Mouse (Mus musculus) embryonic facial prominence, embryonic 14.5 days (tissue): ENCODE measurements at regions not wholly inside any gene's neighbourhood (a gene's known extent, or its start where the extent isn't known, plus 50 kb on each side); places are given as distances from the start of the nearest gene placed in this dataset.

Source experiments
- ATAC-seq: fragments of 200-750 bp; cut with Nextera tagmentation; 2 replicates; pipeline ENCODE4 v1.8.0; 2017; ENCODE audit warnings: low read depth, moderate number of reproducible peaks, moderate TSS enrichment
- DNase-seq: peaks from one replicate; pipeline ENCODE4 v3.0.0-alpha.2; 2015; ENCODE audit warnings: low spot score
- H3K27ac ChIP-seq: fragments of 300-500 bp; sonication (generic); replicated peaks from 2 replicates; pipeline ENCODE4 v1.5.1; 2014; ENCODE audit warnings: low read depth, mild to moderate bottlenecking, low read length, moderate library complexity
- H3K27me3 ChIP-seq: fragments of 300-500 bp; sonication (generic); replicated peaks from 2 replicates; pipeline ENCODE4 v1.6.1; 2014; ENCODE audit warnings: low read length; ENCODE audit not compliant: control insufficient read depth, insufficient read depth
- H3K36me3 ChIP-seq: fragments of 300-500 bp; sonication (generic); 2 replicates; pipeline ENCODE4 v1.6.1; 2014; ENCODE audit warnings: low read length, mixed read lengths; ENCODE audit not compliant: control insufficient read depth, insufficient read depth
- H3K4me1 ChIP-seq: fragments of 300-500 bp; sonication (generic); 2 replicates; pipeline ENCODE4 v1.6.1; 2014; ENCODE audit warnings: antibody characterized with exemption, low read length; ENCODE audit not compliant: control insufficient read depth, insufficient read depth
- H3K4me2 ChIP-seq: fragments of 300-500 bp; sonication (generic); 2 replicates; pipeline ENCODE4 v1.6.1; 2014; ENCODE audit warnings: low read depth, mild to moderate bottlenecking, low read length, moderate library complexity, mixed read lengths
- H3K4me3 ChIP-seq: fragments of 300-500 bp; sonication (generic); 2 replicates; pipeline ENCODE4 v1.5.1; 2014; ENCODE audit warnings: low read depth, mild to moderate bottlenecking, low read length
- H3K9ac ChIP-seq: fragments of 300-500 bp; sonication (generic); 2 replicates; pipeline ENCODE4 v1.6.1; 2014; ENCODE audit warnings: low read depth, mild to moderate bottlenecking, low read length, moderate library complexity, mixed read lengths
- H3K9me3 ChIP-seq: fragments of 300-500 bp; sonication (generic); 2 replicates; pipeline ENCODE4 v1.6.1; 2016; ENCODE audit warnings: low read length; ENCODE audit not compliant: control insufficient read depth
- WGBS: fragments of 180-500 bp; shearing (Covaris S2); extraction: QIAGEN DNeasy Blood & Tissue Kit; methylation state at CpG from one replicate; pipeline ENCODE4 v1.1.7; 2014; 5-methylcytosine and 5-hydroxymethylcytosine counted together

DNA sequence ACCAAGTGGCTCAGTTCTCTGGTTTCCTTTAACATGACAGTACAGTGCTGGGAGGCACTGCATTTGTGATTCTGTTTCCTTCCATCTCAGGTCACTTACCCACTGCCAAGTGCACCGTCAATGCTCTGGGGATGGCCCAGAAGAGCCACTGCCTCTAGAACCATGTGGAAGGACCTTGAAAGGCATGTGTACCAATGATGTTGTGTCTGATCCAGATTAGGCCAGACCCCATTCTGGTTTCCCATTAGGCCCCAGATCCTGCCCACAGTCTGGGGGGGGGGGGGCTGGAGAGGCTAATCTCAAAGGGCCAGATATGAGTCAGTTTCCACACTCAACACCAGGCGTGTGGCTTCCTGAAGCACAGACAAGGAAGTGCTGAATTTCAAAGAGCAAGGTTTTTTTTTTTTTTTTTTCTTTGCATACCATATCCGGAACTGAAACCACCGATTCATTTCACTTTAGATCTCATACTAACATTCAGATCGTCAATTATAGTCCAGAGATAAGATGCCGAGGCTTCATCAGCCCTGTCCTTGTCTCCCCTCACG, 162.6 kb upstream of the Bcl6 start:
- 54% methylated on average over 7 of the region's 7 CpGs for WGBS
- Histone ChIP-seq H3K9ac (no peak overlapping the region), H3K4me3 (no peak overlapping the region), H3K27ac (no peak overlapping the region), H3K9me3 (no peaks in the 10 kb centered on the region), H3K4me1 (no peaks in the 10 kb centered on the region; the same call in 1 of the 2 replicates), H3K36me3 (no peaks in the 10 kb centered on the region), H3K4me2 (no peak overlapping the region), H3K27me3 (no peaks in the 10 kb centered on the region)
- no peak for ATAC-seq
- DNase-seq, result no peak

DNA sequence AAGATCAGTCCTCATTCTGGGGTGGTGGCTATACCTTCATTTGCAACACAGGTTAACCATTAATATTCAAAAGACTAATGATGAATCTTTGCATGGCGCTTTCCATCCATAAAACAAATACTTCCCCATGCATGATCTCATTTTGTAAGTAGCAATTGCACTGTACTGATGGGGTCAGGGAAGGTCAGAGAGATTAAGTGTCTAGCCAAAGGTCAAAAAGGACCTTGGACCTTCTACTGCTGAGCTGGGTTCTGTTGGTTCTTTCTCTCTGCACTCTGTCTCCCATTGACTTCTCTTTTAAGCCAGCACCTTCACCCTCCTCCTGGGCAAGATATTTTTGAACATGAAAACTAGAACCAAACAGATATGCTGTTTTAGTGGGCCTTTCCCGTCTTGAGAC, 161.9 kb upstream of the Bcl6 start:
- H3K9ac ChIP-seq, result no peak overlapping the region
- no peak overlapping the region for H3K4me2 ChIP-seq
- ATAC-seq (no peak), DNase-seq (no peak)
- H3K4me1 ChIP-seq, result no peaks in the 10 kb centered on the region; the same call in 1 of the 2 replicates
- H3K36me3 ChIP-seq, result no peaks in the 10 kb centered on the region
- no peak overlapping the region for H3K4me3 ChIP-seq
- WGBS, result 86% methylated on average over 2 of the region's 2 CpGs
- no peaks in the 10 kb centered on the region for H3K27me3 ChIP-seq
- no peaks in the 10 kb centered on the region for H3K9me3 ChIP-seq
- no peak overlapping the region for H3K27ac ChIP-seq

- Histone ChIP-seq H3K36me3 (no peaks in the 10 kb centered on the region), H3K27me3 (no peaks in the 10 kb centered on the region), H3K4me1 (no peaks in the 10 kb centered on the region; the same call in 1 of the 2 replicates), H3K4me3 (no peak overlapping the region), H3K9me3 (no peaks in the 10 kb centered on the region), H3K9ac (no peak overlapping the region), H3K4me2 (no peak overlapping the region), H3K27ac (no peak overlapping the region)
- DNase-seq (no peak), ATAC-seq (no peak)
- WGBS, result 83% methylated on average over 4 of the region's 4 CpGs
These were observed 160.8 kb upstream of the Bcl6 start for GRCm38 (mm10) chr16:24149441-24149840.

DNA sequence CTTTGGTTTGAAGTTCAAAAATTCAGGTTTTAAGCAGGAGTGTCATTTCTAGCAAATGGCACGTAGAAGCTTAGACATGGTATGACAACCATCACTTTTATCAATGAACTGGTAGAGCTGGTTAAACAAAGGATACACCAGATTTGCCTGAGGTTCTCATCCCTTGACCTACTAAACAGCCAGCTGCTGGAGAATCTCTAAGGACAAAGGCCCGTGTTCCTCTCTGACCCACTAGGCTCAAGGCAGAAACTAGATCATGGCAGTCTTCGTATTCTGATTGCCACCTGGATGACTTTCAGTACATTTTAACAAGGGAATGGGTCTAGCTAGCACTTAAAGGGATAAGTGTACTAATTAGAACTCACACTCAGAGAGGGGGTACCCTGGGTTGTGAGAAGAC, 155.2 kb upstream of the Bcl6 start:
- no peak for DNase-seq
- Histone ChIP-seq H3K4me2 (no peak overlapping the region), H3K9me3 (no peaks in the 10 kb centered on the region), H3K9ac (no peak overlapping the region), H3K27me3 (no peaks in the 10 kb centered on the region), H3K4me1 (no peaks in the 10 kb centered on the region), H3K27ac (no peak overlapping the region), H3K4me3 (no peak overlapping the region), H3K36me3 (no peaks in the 10 kb centered on the region)
- 86% methylated on average over 3 of the region's 3 CpGs for WGBS
- no peak for ATAC-seq

DNA sequence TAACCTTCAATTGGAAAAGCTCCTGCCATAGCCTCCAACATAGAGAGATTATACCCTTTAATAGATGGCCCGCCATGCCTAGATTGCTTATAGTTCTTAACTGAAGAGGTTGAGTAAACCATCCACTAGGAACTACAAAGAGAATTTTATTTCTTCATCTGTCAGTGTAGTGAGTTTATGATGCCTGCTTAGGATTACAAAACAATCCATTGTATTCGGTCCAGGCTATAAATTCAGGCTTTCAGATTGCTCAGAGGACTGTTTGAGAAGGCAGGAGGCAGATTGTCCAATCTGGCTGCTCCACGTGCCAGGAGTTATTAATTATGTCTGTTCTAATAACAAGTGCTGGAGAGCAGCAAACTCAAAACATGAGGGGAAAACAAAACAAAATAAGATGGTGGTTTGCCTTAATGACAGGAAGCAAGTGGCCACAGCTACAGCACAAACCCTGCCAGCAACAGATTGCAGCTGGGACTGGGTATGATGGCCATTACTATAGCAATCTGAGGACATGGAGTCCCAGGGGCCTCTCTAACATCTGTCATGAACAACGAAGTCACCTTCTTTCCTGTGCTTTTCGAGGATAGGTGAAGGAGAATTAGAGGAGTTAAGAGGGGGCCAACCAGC, 154.4 kb upstream of the Bcl6 start:
- no peak for ATAC-seq
- WGBS, result 40% methylated on average over 5 of the region's 5 CpGs
- Histone ChIP-seq H3K4me3 (no peak overlapping the region), H3K9me3 (no peaks in the 10 kb centered on the region), H3K27ac (no peak overlapping the region), H3K4me2 (no peak overlapping the region), H3K36me3 (no peaks in the 10 kb centered on the region), H3K27me3 (no peaks in the 10 kb centered on the region), H3K4me1 (no peaks in the 10 kb centered on the region), H3K9ac (no peak overlapping the region)
- DNase-seq, result no peak

GRCm38 (mm10) chr16:24139109-24139508, 150.5 kb upstream of the Bcl6 start:
- Histone ChIP-seq H3K9me3 (no peaks in the 10 kb centered on the region), H3K4me1 (no peaks in the 10 kb centered on the region), H3K27me3 (no peaks in the 10 kb centered on the region), H3K4me3 (no peak overlapping the region), H3K27ac (no peak overlapping the region), H3K36me3 (no peaks in the 10 kb centered on the region), H3K4me2 (no peak overlapping the region), H3K9ac (no peak overlapping the region)
- WGBS, result 86% methylated on average over 3 of the region's 3 CpGs
- ATAC-seq (no peak), DNase-seq (no peak)

DNA sequence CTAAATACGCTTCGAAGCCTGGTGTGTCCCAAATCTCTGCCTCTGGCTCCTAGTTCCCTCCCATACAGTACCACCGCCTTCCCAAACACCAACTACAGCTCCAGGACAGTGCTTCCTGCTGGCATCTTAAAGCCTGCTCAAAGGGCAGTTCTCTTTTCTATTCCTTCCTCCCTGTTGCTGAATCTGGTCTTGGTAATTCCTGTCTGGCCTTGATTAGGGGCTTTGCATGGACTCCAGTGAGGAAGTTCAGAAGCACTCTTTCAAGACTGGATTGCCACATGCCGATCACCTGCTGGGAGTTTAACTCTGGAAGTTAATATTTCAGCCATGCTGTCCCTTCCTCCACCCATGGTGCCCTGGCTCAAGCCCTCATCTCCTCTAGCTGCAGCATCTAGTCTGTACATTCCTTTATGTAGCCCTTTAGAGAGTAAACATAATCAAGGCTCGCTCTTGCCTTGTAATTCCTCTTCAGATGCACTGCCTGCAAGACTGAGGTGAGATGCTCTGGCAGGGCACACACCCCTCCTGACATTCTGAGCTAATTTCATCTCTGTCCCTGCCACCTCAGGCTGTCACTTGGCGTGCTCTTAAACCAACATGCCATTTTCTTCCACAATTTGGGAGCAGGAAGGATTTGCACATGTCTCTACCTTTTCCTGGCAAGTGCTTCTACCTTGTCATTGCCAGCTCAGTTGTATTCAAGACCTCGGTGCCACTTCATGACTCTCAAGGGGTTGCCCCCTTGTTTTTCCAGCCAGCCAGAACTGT, 148.8 kb upstream of the Bcl6 start:
- Histone ChIP-seq H3K36me3 (no peaks in the 10 kb centered on the region), H3K27ac (no peak overlapping the region), H3K4me1 (no peaks in the 10 kb centered on the region), H3K4me3 (no peak overlapping the region), H3K9ac (no peak overlapping the region), H3K27me3 (no peaks in the 10 kb centered on the region), H3K4me2 (no peak overlapping the region), H3K9me3 (no peaks in the 10 kb centered on the region)
- ATAC-seq (no peak), DNase-seq (no peak)
- 67% methylated on average over 7 of the region's 7 CpGs for WGBS

DNA sequence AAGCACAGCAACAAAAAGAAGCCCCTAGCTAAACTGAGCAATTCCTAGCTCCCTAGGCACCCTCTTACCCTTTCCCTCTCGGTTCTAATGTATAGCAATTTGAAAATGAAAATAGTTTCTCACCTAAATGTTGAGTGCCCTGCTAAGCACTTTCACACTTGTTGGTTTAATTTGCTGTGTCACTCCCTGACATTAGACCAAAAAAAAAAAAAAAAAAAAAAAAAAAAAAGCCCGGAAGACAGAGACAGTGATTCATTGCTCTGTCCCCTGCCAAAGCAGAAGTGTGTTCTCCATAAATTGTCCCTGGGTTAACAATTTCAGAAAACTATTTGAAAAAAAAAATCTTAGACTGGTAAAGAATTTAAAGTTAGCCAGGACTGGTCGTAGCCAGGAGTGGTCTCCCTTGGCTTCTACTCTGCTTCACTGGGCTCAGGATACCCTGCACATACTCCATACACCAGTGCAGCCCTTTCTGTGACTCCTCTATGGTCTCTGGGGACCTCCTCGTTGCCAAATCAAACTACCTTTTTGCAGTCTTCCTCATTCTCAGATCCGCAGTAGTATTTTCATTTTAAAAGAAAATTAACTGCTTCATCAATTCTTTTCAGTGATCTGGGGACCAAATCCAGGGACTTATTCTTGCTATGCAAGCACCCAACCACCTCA, 148.0 kb upstream of the Bcl6 start:
- ATAC-seq, result no peak
- Histone ChIP-seq H3K9me3 (no peaks in the 10 kb centered on the region), H3K4me2 (no peak overlapping the region), H3K4me1 (no peaks in the 10 kb centered on the region), H3K36me3 (no peaks in the 10 kb centered on the region), H3K27ac (no peak overlapping the region), H3K4me3 (no peak overlapping the region), H3K27me3 (no peaks in the 10 kb centered on the region), H3K9ac (no peak overlapping the region)
- 62% methylated on average over 5 of the region's 5 CpGs for WGBS
- DNase-seq, result no peak
